ENCODE assay signal across 8 mouse cellular contexts in genomic region chr3:24071169-24071797, GRCm38 (mm10).
DNase-seq lines count a peak whose midpoint lies in the region; ATAC-seq and TF ChIP-seq lines count a peak whose summit lies in the region.

No protein-coding gene starts in this region.

- TF ChIP-seq CTCF in liver, adult 2 months (IDR thresholded peaks at IDR 0.05; ENCODE audit: low read depth, low read length): no peak
- no peak for TF ChIP-seq CTCF in liver, postnatal 0 days (IDR thresholded peaks at IDR 0.05; ENCODE audit: low read depth)

- TF ChIP-seq POLR2A in liver, adult 2 months (IDR thresholded peaks at IDR 0.05; ENCODE audit: extremely low read depth, insufficient read depth, low read length): no peak

- no peak for TF ChIP-seq EP300 in liver, postnatal 0 days (IDR thresholded peaks at IDR 0.05; ENCODE audit: low read depth)

- no peaks in the 10 kb centered on the region for H3K4me1 ChIP-seq in liver, adult 2 months (ENCODE audit: control insufficient read depth, insufficient read depth, low read length)
- no peaks in the 10 kb centered on the region for H3K4me1 ChIP-seq in liver, postnatal 0 days (ENCODE audit: insufficient read depth)
- H3K4me1 ChIP-seq in heart, embryonic 14.5 days (ENCODE audit: control insufficient read depth in 2 of 2, insufficient read depth in 2 of 2, low read length in 2 of 2): peaks cover 0 to 3% of the 10 kb centered on the region in 2 experiments; a peak in 2 of 4 replicates

- no peaks in the 10 kb centered on the region for H3K79me2 ChIP-seq in liver, adult 2 months (ENCODE audit: control insufficient read depth, insufficient read depth, low read length)

- H3K4me3 ChIP-seq in liver, adult 2 months (ENCODE audit: insufficient read depth, low read depth, low read length): no peak overlapping the region
- H3K4me3 ChIP-seq in liver, postnatal 0 days (ENCODE audit: low read depth, low read length): no peak overlapping the region
- H3K4me3 ChIP-seq in heart, embryonic 14.5 days (ENCODE audit: control insufficient read depth in 1 of 2, insufficient read depth in 1 of 2, low read depth in 1 of 2, low read length in 2 of 2): no peak overlapping the region

- WGBS in liver, adult 2 months: 59% methylated on average over 3 of the region's 3 CpGs
- 62% methylated on average over 3 of the region's 3 CpGs for WGBS in liver, postnatal 0 days (ENCODE audit: insufficient replicate concordance)
- 37% methylated on average over 3 of the region's 3 CpGs for WGBS in heart, embryonic 14.5 days

- ATAC-seq in liver, postnatal 0 days: no peak
- peak; percentile 87 for ATAC-seq in heart, embryonic 14.5 days (ENCODE audit: insufficient number of reproducible peaks, insufficient read depth, low FRiP score, low read depth)
- no peak for ATAC-seq in monocyte, adult 5-6 weeks (replicated peaks; ENCODE audit: insufficient number of reproducible peaks, low FRiP score, low TSS enrichment, poor library complexity, severe bottlenecking)

- peak; percentile 26 to 43 for DNase-seq in cerebellum, postnatal 14 days
- no peak for DNase-seq in cerebellum, adult 9-10 months
- peak; percentile 21 for DNase-seq in liver, adult 2 months (ENCODE audit: extremely low read depth, low read depth, low spot score)
- no peak for DNase-seq in liver, postnatal 0 days
- DNase-seq in lung, postnatal 36 days: peak; percentile 61
- no peak for DNase-seq in liver

- H3K27ac ChIP-seq in liver, adult 2 months (replicated peaks; ENCODE audit: insufficient read depth, low read depth, low read length): no peak overlapping the region
- H3K27ac ChIP-seq in liver, postnatal 0 days (ENCODE audit: low read depth): no peak overlapping the region
- H3K27ac ChIP-seq in heart, embryonic 14.5 days (replicated peaks in 1 of 2; ENCODE audit: control insufficient read depth in 1 of 2, insufficient read depth in 1 of 2, low read depth in 2 of 2, low read length in 2 of 2): peak overlapping the region in 1 of 2 experiments; percentile 16; a peak in 1 of 4 replicates

- no peak overlapping the region for H3K9ac ChIP-seq in liver, adult 2 months (ENCODE audit: low read depth, low read length)
- no peak overlapping the region for H3K9ac ChIP-seq in liver, postnatal 0 days (replicated peaks)
- H3K9ac ChIP-seq in heart, embryonic 14.5 days (ENCODE audit: low read length): no peak overlapping the region

- H3K4me2 ChIP-seq in liver, postnatal 0 days (ENCODE audit: low read depth, low read length): no peak overlapping the region
- H3K4me2 ChIP-seq in heart, embryonic 14.5 days (ENCODE audit: low read length): peak overlapping the region; percentile 18

- no peaks in the 10 kb centered on the region for H3K9me3 ChIP-seq in liver, postnatal 0 days (ENCODE audit: low read length)
- no peaks in the 10 kb centered on the region for H3K9me3 ChIP-seq in heart, embryonic 14.5 days (ENCODE audit: control insufficient read depth, low read length)

- H3K36me3 ChIP-seq in liver, adult 2 months (ENCODE audit: control insufficient read depth, insufficient read depth, low read length): no peaks in the 10 kb centered on the region
- H3K36me3 ChIP-seq in liver, postnatal 0 days (replicated peaks; ENCODE audit: insufficient read depth, low read length): no peaks in the 10 kb centered on the region
- no peaks in the 10 kb centered on the region for H3K36me3 ChIP-seq in heart, embryonic 14.5 days (ENCODE audit: control insufficient read depth, insufficient read depth, low read length)

- no peaks in the 10 kb centered on the region for H3K27me3 ChIP-seq in liver, adult 2 months (ENCODE audit: control insufficient read depth, insufficient read depth, low read length)
- H3K27me3 ChIP-seq in liver, postnatal 0 days (ENCODE audit: insufficient read depth, low read length): no peaks in the 10 kb centered on the region
- H3K27me3 ChIP-seq in heart, embryonic 14.5 days (ENCODE audit: control insufficient read depth, insufficient read depth, low read length): no peaks in the 10 kb centered on the region

Comparison
In these comparisons a context has a peak if more than half of its experiments do, and no peak if none do; other contexts are left out.
1. DNase-seq: peak in cerebellum, postnatal 14 days (2 of 2), liver, adult 2 months (single experiment) and lung, postnatal 36 days (single experiment); none in cerebellum, adult 9-10 months (single experiment), liver, postnatal 0 days (single experiment) and liver (single experiment).